Mouse (Mus musculus) Patski (cell line): ENCODE data around the gene Dgkg. TPM values are rescaled to one million over a fixed set of nuclear protein-coding genes. Genes with fewer than 3 reads are reported as not detected.

Source experiments
- ATAC-seq: fragments of 100-300 bp; one replicate; pipeline ENCODE4 v1.8.0; 2021
- CTCF ChIA-PET: fragments of 350-600 bp; sonication (Branson Sonifier 250); formaldehyde crosslinking; loops from one replicate; lab custom pipeline; 2022; ENCODE audit warnings: inconsistent platforms; lab: Charles Lee
- POLR2A ChIA-PET: fragments of 350-600 bp; sonication (Branson Sonifier 250); formaldehyde crosslinking; loops from one replicate; lab custom pipeline; 2022; ENCODE audit warnings: antibody characterized with exemption, inconsistent platforms; lab: Charles Lee
- DNase-seq: peaks from one replicate; pipeline ENCODE4 v3.0.0-alpha.2; 2011; ENCODE audit warnings: low read depth, low spot score
- H3K27me3 ChIP-seq: fragments of 371-371 bp; one replicate; pipeline ENCODE4 v1.5.1; 2021
- CTCF ChIP-seq: fragments of 100-300 bp; IDR thresholded peaks from one replicate; pipeline ENCODE4 v1.5.1; 2021
- in situ Hi-C: fragments of 300-500 bp; cut with MboI; formaldehyde crosslinking; loops from 3 replicates; pipeline ENCODE4 v1.11.1; 2018; ENCODE audit warnings: low pct_unique_long_range_greater_than_20kb, mixed read lengths
- polyA plus RNA-seq: library from polyadenylated mRNA; unstranded; gene quantifications from one replicate; pipeline ENCODE4 v1.2.3, GENCODE M21; 2021

Gene Dgkg
- polyA plus RNA-seq = 0.14 TPM

DNA sequence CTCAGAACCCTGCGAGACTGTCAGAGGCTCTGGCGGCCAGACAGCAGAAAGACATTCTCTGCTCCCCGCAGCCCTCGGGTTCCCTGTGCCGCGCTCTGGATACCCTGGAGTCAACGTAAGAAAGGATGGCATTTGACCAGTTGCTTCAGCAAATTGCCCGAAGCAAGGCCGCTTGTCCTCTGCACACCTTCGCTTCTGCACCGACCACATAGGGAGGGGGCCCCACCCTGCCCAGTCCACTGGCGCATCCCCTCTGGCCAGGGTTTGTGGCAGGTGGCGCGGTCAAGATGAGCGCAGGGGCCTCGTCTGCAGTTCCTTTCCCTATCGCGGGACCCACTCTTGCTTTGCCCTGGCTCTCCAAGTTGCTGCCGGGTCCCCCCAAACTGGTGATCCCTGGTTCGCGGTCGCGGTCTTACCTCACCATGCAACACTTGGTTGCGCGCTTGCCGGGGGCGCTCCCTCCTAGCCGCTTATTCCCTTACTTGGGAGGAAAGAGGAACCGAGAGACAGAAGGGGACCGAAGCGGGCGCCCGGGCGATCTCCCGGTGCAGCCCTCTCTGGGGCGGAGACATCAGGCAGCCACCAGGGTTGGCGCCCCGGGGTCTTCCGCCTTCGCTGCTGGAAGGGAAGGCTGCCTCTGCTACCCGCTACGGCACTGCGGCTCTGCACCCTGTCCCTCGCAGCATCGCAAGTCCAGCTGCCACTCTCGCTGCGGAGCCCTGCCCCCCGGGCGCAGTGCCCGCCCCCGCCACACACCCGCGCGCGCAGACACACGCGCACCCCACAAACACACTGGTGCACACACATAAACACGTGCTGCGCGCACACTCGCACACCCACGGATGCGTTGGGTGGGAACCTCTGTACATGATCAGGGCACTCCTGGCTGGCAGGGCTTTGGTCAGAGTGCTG, at the start of gene Dgkg:
TSS of gene Dgkg (minus strand) at position 689 of the 912 bp plus-strand sequence.
- in situ Hi-C loops = no loop called here
- H3K27me3 ChIP-seq = no peaks in the 10 kb centered on the region
- DNase-seq (no peak), ATAC-seq (no peak)
- no peak for TF ChIP-seq CTCF
- POLR2A ChIA-PET = no interaction called here
- CTCF ChIA-PET = no interaction called here

DNA sequence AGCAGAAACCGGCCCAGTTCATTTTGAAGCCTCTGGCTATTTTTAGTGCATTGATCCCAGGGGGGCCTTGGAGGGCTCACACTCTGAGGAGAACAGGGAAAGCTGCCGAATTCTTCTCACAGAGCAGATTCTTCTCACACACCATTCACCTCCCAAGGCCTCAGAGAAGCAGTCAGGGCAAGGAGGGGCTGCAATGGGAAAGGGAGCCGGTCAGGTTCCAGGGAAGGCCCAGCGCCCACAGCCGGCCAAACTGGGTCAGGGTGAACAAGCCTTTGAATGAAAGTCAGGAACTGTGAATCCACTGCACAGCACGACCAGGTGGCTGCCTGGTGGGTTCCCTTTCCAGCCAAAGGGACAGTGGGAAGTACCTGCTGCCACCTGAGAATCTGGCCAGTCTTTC, 47.9 kb upstream of the Dgkg start:
- DNase-seq = no peak

DNA sequence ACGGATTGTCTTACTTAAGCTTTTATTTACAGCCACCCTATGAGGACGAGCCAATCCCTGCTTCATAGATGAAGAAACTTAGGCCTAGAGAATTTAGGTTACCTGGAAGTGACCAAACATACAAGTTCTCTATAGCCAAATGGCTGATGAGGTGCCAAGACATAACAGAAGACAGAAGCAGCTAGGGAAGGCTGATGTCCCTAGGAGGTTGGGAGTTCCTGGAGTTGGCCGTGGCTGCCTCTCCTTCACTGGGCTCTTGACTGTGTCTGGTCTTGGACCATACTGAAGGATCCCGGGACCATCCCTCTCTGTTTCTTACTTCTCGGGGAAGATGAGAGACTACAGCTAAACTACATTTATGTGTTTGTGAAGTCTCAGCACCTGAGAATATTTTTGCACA, 47.1 kb upstream of the Dgkg start:
- no peak for DNase-seq
- in situ Hi-C loops = no loop called here
- H3K27me3 ChIP-seq = no peaks in the 10 kb centered on the region
- POLR2A ChIA-PET = interaction anchor here (0.8 kb wide), 1 partner anchor 12 kb away, joined by 3 read pairs; no protein-coding TSS in a partner anchor
- TF ChIP-seq CTCF = no peak
- CTCF ChIA-PET = interaction anchor here (1.1 to 1.8 kb wide), 2 partner anchors 30 to 94 kb away, joined by 3 to 4 read pairs; no protein-coding TSS in a partner anchor
- no peak for ATAC-seq

More for the DNA sequence above, 47.9 kb upstream of the Dgkg start:
- ChIA-PET POLR2A (interaction anchor here (0.6 to 0.8 kb wide), 2 partner anchors 11 to 20 kb away, joined by 3 to 4 read pairs; no protein-coding TSS in a partner anchor), CTCF (interaction anchor here (0.7 to 1.8 kb wide), 3 partner anchors 29 to 338 kb away, joined by 3 to 4 read pairs (median 3); no protein-coding TSS in a partner anchor)
- TF ChIP-seq CTCF = no peak
- no peaks in the 10 kb centered on the region for H3K27me3 ChIP-seq
- in situ Hi-C loops = no loop called here
- ATAC-seq = no peak

DNA sequence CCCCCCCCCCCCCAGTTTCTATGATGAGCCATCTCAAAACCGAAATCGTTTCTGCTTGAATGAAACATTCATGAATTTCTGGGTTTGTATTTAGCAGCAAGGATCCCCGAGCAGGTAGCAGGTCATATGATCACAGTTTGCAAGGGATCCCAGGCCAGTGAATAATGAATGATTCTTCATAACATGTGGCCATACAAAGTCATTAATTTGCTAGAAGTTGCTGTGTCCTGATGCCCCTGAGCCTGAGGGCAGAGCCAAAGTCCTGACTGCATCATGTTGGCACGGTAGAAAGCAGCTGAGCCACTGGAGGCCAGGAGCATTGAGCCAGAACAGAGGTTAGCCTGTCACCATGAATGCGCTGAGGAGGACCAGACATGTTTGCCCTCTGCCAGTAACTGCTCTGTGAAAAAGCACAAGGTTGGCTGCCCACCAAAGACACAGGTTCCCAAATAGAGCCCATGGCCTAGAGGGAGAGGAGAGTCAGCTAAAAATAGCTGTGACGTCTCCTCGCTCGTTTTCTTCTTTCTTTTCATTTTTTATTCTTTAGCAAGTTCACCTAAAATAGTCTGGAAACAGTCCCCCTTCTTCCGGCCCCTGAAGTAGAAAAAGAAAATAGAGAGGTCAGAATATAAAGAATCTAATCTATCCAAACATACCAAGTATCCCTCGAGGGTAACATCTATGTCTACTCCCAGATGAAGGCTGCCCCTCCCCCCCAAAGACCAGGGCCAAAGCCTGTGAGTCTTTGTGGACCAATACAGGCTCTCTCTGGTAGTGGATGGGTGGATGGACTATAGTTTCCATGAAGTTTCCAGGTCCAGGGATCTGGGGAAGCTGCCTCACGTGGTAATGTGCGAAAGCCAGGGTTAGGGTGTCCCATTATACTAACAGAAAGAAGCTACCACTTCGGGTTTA, 42.1 kb upstream of the Dgkg start:
- peak; percentile 84 for ATAC-seq
- CTCF ChIA-PET = interaction anchor here (1.3 to 2.0 kb wide), 4 partner anchors 10 to 108 kb away, joined by 3 to 5 read pairs (median 4); no protein-coding TSS in a partner anchor
- peak; percentile 95 for DNase-seq
- TF ChIP-seq CTCF = no peak
- no peaks in the 10 kb centered on the region for H3K27me3 ChIP-seq
- POLR2A ChIA-PET = no interaction called here
- in situ Hi-C loops = loop anchor here (5.0 kb wide), 2 partner anchors 103 to 132 kb away; no protein-coding TSS in a partner anchor

DNA sequence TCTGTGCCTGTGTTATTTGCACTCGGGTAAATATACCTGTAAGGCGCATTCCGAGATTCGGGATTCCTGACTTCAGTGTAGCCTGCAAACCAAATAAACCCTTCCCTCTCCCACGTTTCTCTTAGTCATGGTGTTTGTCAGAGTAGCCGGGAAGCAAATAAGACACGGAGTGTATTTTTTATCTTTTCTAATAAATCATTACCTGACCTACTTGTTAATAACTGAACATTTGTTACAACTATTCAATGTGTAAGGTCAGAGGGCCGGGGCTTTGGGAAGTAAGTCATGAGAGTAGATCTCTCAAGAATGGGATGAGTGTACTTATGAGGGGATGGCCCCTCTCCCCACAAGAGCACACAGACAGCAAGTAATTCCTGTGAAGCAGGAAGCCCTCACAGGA, 41.1 kb upstream of the Dgkg start:
- in situ Hi-C loops = loop anchor here (5.0 kb wide), 2 partner anchors 104 to 131 kb away; no protein-coding TSS in a partner anchor
- ATAC-seq = peak; percentile 65
- ChIA-PET CTCF (interaction anchor here (1.4 kb wide), 1 partner anchor 134 kb away, joined by 3 read pairs; no protein-coding TSS in a partner anchor), POLR2A (interaction anchor here (0.6 to 1.3 kb wide), 3 partner anchors 20 to 81 kb away, joined by 3 read pairs; no protein-coding TSS in a partner anchor)
- DNase-seq = peak; percentile 50
- no peak for TF ChIP-seq CTCF
- H3K27me3 ChIP-seq = no peaks in the 10 kb centered on the region

DNA sequence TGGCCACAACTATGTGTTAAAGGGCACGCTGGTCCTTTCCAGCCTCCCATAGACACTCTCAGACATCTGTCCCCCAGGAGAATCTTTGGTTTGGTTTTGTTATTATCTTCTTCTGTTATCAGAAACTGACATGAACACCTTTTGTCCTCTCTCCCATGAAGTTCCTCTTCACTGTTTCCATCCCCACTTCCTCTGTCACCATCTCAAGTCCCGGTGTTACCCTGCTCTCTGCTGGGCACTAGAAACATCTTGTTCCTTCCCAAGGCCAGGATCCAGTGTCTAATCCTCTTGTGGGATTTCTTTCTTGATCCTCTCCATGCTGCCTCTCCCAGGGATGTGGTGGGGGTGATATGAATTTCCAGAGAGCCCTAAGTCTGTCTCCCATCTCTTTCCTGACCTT, 32.6 kb upstream of the Dgkg start:
- TF ChIP-seq CTCF = no peak
- no peak for DNase-seq
- in situ Hi-C loops = no loop called here
- ChIA-PET CTCF (no interaction called here), POLR2A (no interaction called here)
- H3K27me3 ChIP-seq = no peaks in the 10 kb centered on the region
- ATAC-seq = no peak

DNA sequence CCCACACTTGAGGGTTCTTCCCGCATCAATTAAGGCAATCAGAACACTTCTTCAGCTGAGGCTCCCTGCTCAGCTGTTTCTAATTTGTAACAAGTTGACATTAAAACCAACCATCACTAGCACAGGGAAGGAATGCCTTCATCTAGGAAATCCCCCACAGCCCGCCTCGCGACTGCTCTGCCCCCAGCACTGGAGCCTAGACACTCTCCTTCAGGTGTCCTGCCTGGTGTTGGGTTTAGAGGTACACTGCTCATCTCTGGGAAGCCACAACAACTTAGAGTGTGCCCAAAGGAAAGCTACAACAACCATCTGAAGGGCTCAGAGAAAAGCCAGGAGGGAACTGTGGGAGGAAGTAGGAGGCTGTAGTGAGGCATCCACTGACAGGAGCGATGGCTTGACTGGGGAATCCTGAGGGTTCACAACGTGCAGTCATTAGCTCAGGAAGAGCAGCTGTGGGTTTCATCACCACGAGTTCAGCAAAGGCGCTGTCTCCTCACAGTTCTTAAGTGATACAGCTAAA, 30.8 kb upstream of the Dgkg start:
- POLR2A ChIA-PET = no interaction called here
- no peaks in the 10 kb centered on the region for H3K27me3 ChIP-seq

DNA sequence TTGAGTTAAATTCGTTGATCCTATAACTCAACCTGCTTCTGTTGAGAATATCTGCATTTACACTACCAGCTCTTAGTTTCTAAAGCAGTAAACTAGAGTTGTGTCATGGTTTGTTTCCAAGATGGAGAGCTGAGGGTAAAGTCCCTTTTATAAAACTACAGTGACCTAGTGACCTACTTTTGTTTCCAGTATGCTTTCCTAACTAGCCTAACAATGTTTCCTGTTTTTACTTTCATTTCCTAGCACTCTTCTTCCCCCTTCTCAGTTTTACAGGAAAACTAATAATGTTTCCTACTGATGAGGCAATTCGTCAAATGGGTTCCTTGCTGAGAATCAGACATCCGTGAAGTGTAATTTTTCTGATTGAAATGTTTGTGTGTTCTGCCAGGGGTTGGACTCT, 26.6 kb upstream of the Dgkg start:
- DNase-seq (no peak), ATAC-seq (no peak)
- in situ Hi-C loops = no loop called here
- no peaks in the 10 kb centered on the region for H3K27me3 ChIP-seq
- ChIA-PET CTCF (interaction anchor here (1.9 kb wide), 1 partner anchor 8 kb away, joined by 5 read pairs; no protein-coding TSS in a partner anchor), POLR2A (interaction anchor here (0.9 kb wide), 1 partner anchor 72 kb away, joined by 8 read pairs; no protein-coding TSS in a partner anchor)
- TF ChIP-seq CTCF = no peak

More for the DNA sequence above, 30.8 kb upstream of the Dgkg start:
- in situ Hi-C loops = no loop called here
- CTCF ChIA-PET = no interaction called here
- no peak for TF ChIP-seq CTCF
- ATAC-seq = no peak
- no peak for DNase-seq

DNA sequence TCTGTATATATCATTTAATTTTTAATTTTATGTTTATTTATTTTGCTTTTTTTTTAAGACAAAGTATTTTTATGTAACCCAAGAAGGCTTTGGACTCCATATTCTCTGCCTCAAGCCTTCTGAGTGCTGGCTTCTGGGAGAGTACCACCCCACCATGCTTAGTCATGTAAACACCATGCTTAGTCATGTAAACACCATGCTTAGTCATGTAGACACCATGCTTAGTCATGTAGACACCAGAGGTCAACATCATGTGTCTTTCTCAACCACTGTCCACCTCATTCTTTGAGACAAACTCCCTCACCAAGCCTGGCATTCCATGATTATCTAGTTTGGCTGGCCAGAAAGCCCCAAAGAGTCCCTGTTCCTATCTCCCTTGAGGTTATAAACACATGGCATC, 25.7 kb upstream of the Dgkg start:
- ChIA-PET POLR2A (no interaction called here), CTCF (interaction anchor here (1.9 kb wide), 1 partner anchor 9 kb away, joined by 5 read pairs; no protein-coding TSS in a partner anchor)
- in situ Hi-C loops = no loop called here
- ATAC-seq = no peak
- TF ChIP-seq CTCF = no peak
- H3K27me3 ChIP-seq = no peaks in the 10 kb centered on the region
- DNase-seq = no peak
